Mouse (Mus musculus) intestine, embryonic 14.5 days (tissue): ENCODE results near the gene Macf1. TPM values are rescaled to one million over a fixed set of nuclear protein-coding genes. Genes with fewer than 3 reads are reported as not detected.

Source experiments
- ATAC-seq: fragments of 200-750 bp; cut with Nextera tagmentation; replicated peaks from 2 replicates; pipeline ENCODE4 v1.8.0; 2017; ENCODE audit warnings: low read depth, moderate number of reproducible peaks, moderate TSS enrichment, moderate library complexity; ENCODE audit not compliant: low FRiP score, low TSS enrichment
- DNase-seq: peaks from one replicate; pipeline ENCODE4 v3.0.0-alpha.2; 2018; ENCODE audit warnings: low spot score
- H3K27ac ChIP-seq: fragments of 300-500 bp; sonication (generic); 2 replicates; pipeline ENCODE4 v1.5.1; 2014; ENCODE audit warnings: low read depth, mild to moderate bottlenecking, control low read depth
- H3K27me3 ChIP-seq: fragments of 300-500 bp; sonication (generic); replicated peaks from 2 replicates; pipeline ENCODE4 v1.6.1; 2014; ENCODE audit warnings: low read length, control low read depth; ENCODE audit not compliant: control insufficient read depth, insufficient read depth
- H3K36me3 ChIP-seq: fragments of 300-500 bp; sonication (generic); 2 replicates; pipeline ENCODE4 v1.6.1; 2014; ENCODE audit warnings: low read length, control low read depth; ENCODE audit not compliant: control insufficient read depth, insufficient read depth
- H3K4me1 ChIP-seq: fragments of 300-500 bp; sonication (generic); replicated peaks from 2 replicates; pipeline ENCODE4 v1.6.1; 2014; ENCODE audit warnings: low read length, control low read depth, mixed read lengths; ENCODE audit not compliant: control insufficient read depth, insufficient read depth
- H3K4me2 ChIP-seq: fragments of 300-500 bp; sonication (generic); 2 replicates; pipeline ENCODE4 v1.6.1; 2014; ENCODE audit warnings: low read length
- H3K4me3 ChIP-seq: fragments of 300-500 bp; sonication (generic); 2 replicates; pipeline ENCODE4 v1.5.1; 2014; ENCODE audit warnings: low read depth, low read length, control low read depth, mixed read lengths
- H3K9ac ChIP-seq: fragments of 300-500 bp; sonication (generic); 2 replicates; pipeline ENCODE4 v1.6.1; 2014; ENCODE audit warnings: mild to moderate bottlenecking, low read length
- H3K9me3 ChIP-seq: fragments of 300-500 bp; sonication (generic); 2 replicates; pipeline ENCODE4 v1.6.1; 2016; ENCODE audit warnings: low read length, control low read depth; ENCODE audit not compliant: control insufficient read depth
- WGBS: fragments of 180-500 bp; shearing (Covaris S2); extraction: QIAGEN DNeasy Blood & Tissue Kit; methylation state at CpG from one replicate; pipeline ENCODE4 v1.1.7; 2014; 5-methylcytosine and 5-hydroxymethylcytosine counted together
- polyA plus RNA-seq: library from polyadenylated mRNA; unstranded; fragments of >200 nt; fragmentation: Nextera tagmentation; extraction: Ambion mirVana; gene quantifications from 2 replicates; pipeline ENCODE4 v1.2.1, GENCODE M21; 2014

Gene Macf1
- polyA plus RNA-seq, 1 experiment from 2014 or later: 64.7 TPM

- ATAC-seq: no peak
- Histone ChIP-seq H3K27ac (no peak overlapping the region), H3K4me2 (no peak overlapping the region), H3K27me3 (no peaks in the 10 kb centered on the region), H3K36me3 (peaks cover 95% of the 10 kb centered on the region), H3K4me3 (no peak overlapping the region), H3K9ac (no peak overlapping the region), H3K9me3 (no peaks in the 10 kb centered on the region), H3K4me1 (no peaks in the 10 kb centered on the region)
- 92% methylated on average over 11 of the region's 11 CpGs for WGBS
- DNase-seq: no peak
These were observed 302.6 kb downstream of the Macf1 start for GRCm38 (mm10) chr4:123381598-123381997.

- Histone ChIP-seq H3K9me3 (no peaks in the 10 kb centered on the region), H3K4me3 (no peak overlapping the region), H3K36me3 (peaks cover 96% of the 10 kb centered on the region), H3K27me3 (no peaks in the 10 kb centered on the region), H3K4me1 (no peaks in the 10 kb centered on the region), H3K4me2 (no peak overlapping the region), H3K27ac (no peak overlapping the region), H3K9ac (no peak overlapping the region)
- WGBS: 92% methylated on average over 3 of the region's 3 CpGs
- DNase-seq (no peak), ATAC-seq (no peak)
These were observed 308.1 kb downstream of the Macf1 start for GRCm38 (mm10) chr4:123376031-123376430.

GRCm38 (mm10) chr4:123374316-123375008, 309.7 kb downstream of the Macf1 start:
- Histone ChIP-seq H3K9ac (no peak overlapping the region), H3K4me2 (no peak overlapping the region), H3K9me3 (no peaks in the 10 kb centered on the region), H3K4me3 (no peak overlapping the region), H3K4me1 (no peaks in the 10 kb centered on the region), H3K36me3 (peaks cover 96% of the 10 kb centered on the region), H3K27ac (no peak overlapping the region), H3K27me3 (no peaks in the 10 kb centered on the region)
- ATAC-seq (no peak), DNase-seq (no peak)
- WGBS: 91% methylated on average over 12 of the region's 12 CpGs

- Histone ChIP-seq H3K4me1 (no peaks in the 10 kb centered on the region), H3K4me3 (no peak overlapping the region), H3K9ac (no peak overlapping the region), H3K9me3 (no peaks in the 10 kb centered on the region), H3K36me3 (peaks cover 94% of the 10 kb centered on the region), H3K4me2 (no peak overlapping the region), H3K27me3 (no peaks in the 10 kb centered on the region), H3K27ac (no peak overlapping the region)
- DNase-seq (no peak), ATAC-seq (no peak)
- WGBS: 96% methylated on average over 4 of the region's 4 CpGs
These were observed 320.6 kb downstream of the Macf1 start for GRCm38 (mm10) chr4:123363555-123363954.

GRCm38 (mm10) chr4:123360771-123361170, 323.4 kb downstream of the Macf1 start:
- ATAC-seq (no peak), DNase-seq (no peak)
- Histone ChIP-seq H3K4me3 (no peak overlapping the region), H3K9me3 (no peaks in the 10 kb centered on the region), H3K27me3 (no peaks in the 10 kb centered on the region), H3K27ac (no peak overlapping the region), H3K4me2 (no peak overlapping the region), H3K4me1 (no peaks in the 10 kb centered on the region), H3K36me3 (peaks cover 92% of the 10 kb centered on the region), H3K9ac (no peak overlapping the region)
- WGBS: 89% methylated on average over 12 of the region's 12 CpGs

- no peaks in the 10 kb centered on the region for H3K27me3 ChIP-seq
- H3K4me2 ChIP-seq: no peak overlapping the region
- no peaks in the 10 kb centered on the region for H3K4me1 ChIP-seq
- H3K4me3 ChIP-seq: no peak overlapping the region
- ATAC-seq (no peak), DNase-seq (no peak)
- WGBS: 90% methylated on average over 7 of the region's 7 CpGs
- H3K36me3 ChIP-seq: peaks cover 92% of the 10 kb centered on the region
- H3K27ac ChIP-seq: no peak overlapping the region
- no peaks in the 10 kb centered on the region for H3K9me3 ChIP-seq
- H3K9ac ChIP-seq: no peak overlapping the region
These were observed 325.5 kb downstream of the Macf1 start for GRCm38 (mm10) chr4:123358613-123359012.

GRCm38 (mm10) chr4:123355941-123356340, 328.2 kb downstream of the Macf1 start:
- no peak overlapping the region for H3K4me2 ChIP-seq
- no peak overlapping the region for H3K27ac ChIP-seq
- no peaks in the 10 kb centered on the region for H3K9me3 ChIP-seq
- no peak overlapping the region for H3K9ac ChIP-seq
- WGBS: 85% methylated on average over 8 of the region's 8 CpGs
- H3K36me3 ChIP-seq: peaks cover 91% of the 10 kb centered on the region
- DNase-seq: no peak
- ATAC-seq: no peak
- no peak overlapping the region for H3K4me3 ChIP-seq
- H3K4me1 ChIP-seq: no peaks in the 10 kb centered on the region
- no peaks in the 10 kb centered on the region for H3K27me3 ChIP-seq

GRCm38 (mm10) chr4:123353271-123353877, 330.8 kb downstream of the Macf1 start:
- H3K9me3 ChIP-seq: no peaks in the 10 kb centered on the region
- no peak for ATAC-seq
- DNase-seq: no peak
- H3K4me2 ChIP-seq: no peak overlapping the region
- H3K27ac ChIP-seq: no peak overlapping the region
- WGBS: 89% methylated on average over 10 of the region's 10 CpGs
- H3K36me3 ChIP-seq: peaks cover 95% of the 10 kb centered on the region
- H3K4me1 ChIP-seq: no peaks in the 10 kb centered on the region
- H3K9ac ChIP-seq: no peak overlapping the region
- no peak overlapping the region for H3K4me3 ChIP-seq
- H3K27me3 ChIP-seq: no peaks in the 10 kb centered on the region

- 8% methylated on average over 6 of the region's 6 CpGs for WGBS
- H3K9me3 ChIP-seq: no peaks in the 10 kb centered on the region
- no peak overlapping the region for H3K9ac ChIP-seq
- peak overlapping the region; percentile 47 for H3K4me3 ChIP-seq
- no peak overlapping the region for H3K27ac ChIP-seq
- peaks cover 2% of the 10 kb centered on the region; the same call in 1 of the 2 replicates for H3K36me3 ChIP-seq
- DNase-seq (no peak), ATAC-seq (peak; percentile 53)
- peaks cover 11% of the 10 kb centered on the region; the same call in 1 of the 2 replicates for H3K4me1 ChIP-seq
- peak overlapping the region; percentile 59 for H3K4me2 ChIP-seq
- peaks cover 40% of the 10 kb centered on the region for H3K27me3 ChIP-seq
These were observed 340.7 kb downstream of the Macf1 start for GRCm38 (mm10) chr4:123343471-123343789.
